Mouse (Mus musculus) macrophage (primary cell): ENCODE measurements around the gene Cntn2. TPM values are rescaled to one million over a fixed set of nuclear protein-coding genes. Genes with fewer than 3 reads are reported as not detected.

ENCODE experiments used
- H3K27ac ChIP-seq: fragments of 350-480 bp; formaldehyde crosslinking; 2 replicates; pipeline ENCODE4 v1.9.0; 2021
- H3K36me3 ChIP-seq: fragments of 350-480 bp; formaldehyde crosslinking; 2 replicates; pipeline ENCODE4 v1.9.0; 2021; ENCODE audit errors: inconsistent target
- H3K4me3 ChIP-seq: fragments of 350-480 bp; formaldehyde crosslinking; 2 replicates; pipeline ENCODE4 v1.9.0; 2021; ENCODE audit errors: inconsistent target
- H3K79me2 ChIP-seq: fragments of 350-480 bp; formaldehyde crosslinking; 2 replicates; pipeline ENCODE4 v1.9.0; 2021; ENCODE audit errors: inconsistent target
- WGBS: methylation state at CpG from one replicate; pipeline ENCODE4 v1.1.7; 2026; ENCODE audit warnings: inconsistent platforms; ENCODE audit not compliant: missing documents; 5-methylcytosine and 5-hydroxymethylcytosine counted together
- polyA plus RNA-seq: library from polyadenylated mRNA; stranded (reverse); fragments of 250-400 nt; gene quantifications from 3 replicates; pipeline ENCODE4 v1.2.4, GENCODE M21; 2018; ENCODE audit warnings: inconsistent platforms

The Cntn2 gene
- polyA plus RNA-seq, 1 experiment from 2014 or later: not detected

DNA sequence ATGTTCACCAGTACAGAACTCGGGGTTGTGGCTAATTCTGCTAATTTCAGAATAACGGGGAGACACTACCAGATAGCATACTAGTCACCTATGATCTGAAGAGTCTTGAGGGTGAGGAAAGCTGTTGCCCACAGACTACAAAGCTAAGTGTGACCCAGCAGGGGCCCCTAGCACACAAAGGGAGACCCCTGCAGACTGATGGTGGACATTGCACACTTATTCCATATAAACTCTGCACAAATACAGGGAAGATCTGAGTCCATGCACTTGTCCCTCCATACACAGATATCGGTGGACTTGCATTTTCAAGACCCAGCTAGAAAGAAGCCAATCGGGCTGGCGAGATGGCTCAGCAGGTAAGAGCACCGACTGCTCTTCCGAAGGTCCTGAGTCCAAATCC lies 73.5 kb downstream of the Cntn2 start:
- Histone ChIP-seq H3K4me3 (no peak overlapping the region), H3K27ac (no peak overlapping the region), H3K36me3 (peaks cover 12% of the 10 kb centered on the region; the same call in 1 of the 2 replicates), H3K79me2 (peaks cover 2% of the 10 kb centered on the region; the same call in 1 of the 2 replicates)
- 95% methylated on average over 7 of the region's 7 CpGs for WGBS

DNA sequence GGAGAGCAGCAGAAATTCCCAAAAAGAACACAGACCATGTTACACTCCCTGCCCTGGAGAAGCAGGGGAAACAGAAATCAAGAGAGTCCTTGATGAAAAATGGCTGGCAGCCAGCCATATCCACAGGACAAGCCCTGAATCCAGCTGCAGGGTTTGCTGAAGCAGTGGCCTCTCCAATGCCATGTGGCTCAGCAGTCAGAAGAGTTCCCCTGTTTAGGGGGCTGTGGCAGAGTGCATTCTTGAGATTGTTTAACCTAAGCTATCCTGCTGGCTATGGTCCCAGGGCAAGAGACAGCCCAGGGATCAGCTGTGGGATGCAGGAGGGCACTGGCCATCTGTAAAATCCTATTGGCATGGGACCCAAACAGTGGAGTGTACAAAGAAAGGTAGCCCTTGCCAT lies 74.1 kb downstream of the Cntn2 start:
- Histone ChIP-seq H3K79me2 (no peaks in the 10 kb centered on the region), H3K27ac (no peak overlapping the region), H3K36me3 (peaks cover 18% of the 10 kb centered on the region), H3K4me3 (no peak overlapping the region)

DNA sequence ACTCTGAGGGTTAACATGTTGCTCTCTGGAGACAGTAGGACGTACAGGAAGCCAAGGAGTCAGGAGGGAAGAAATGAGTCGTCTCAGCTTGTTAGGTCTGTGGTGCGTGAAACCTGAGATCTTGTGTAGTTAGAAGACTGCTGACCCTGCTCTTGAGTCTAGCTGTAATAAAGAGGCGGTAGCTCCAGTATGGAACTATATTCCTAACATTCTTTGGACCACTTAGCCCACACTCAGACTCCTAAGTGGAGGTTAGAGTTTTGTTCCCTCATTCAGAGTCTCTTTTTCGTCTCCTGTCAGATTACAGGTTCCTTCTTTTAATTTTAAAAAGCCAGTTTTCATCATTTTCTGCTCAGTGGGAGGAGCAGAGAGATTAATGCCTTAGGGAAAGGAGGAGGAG lies 78.4 kb downstream of the Cntn2 start:
- 84% methylated on average over 5 of the region's 5 CpGs for WGBS
- no peaks in the 10 kb centered on the region for H3K79me2 ChIP-seq
- H3K27ac ChIP-seq: no peak overlapping the region
- peaks cover 49% of the 10 kb centered on the region for H3K36me3 ChIP-seq
- H3K4me3 ChIP-seq: no peak overlapping the region

Other genes starting within 250 kb of the Cntn2 start
- gene Klhdc8a, start 244.6 kb downstream of the Cntn2 start, polyA plus RNA-seq: not detected in 3 replicates
- gene Nuak2, start 227.1 kb downstream of the Cntn2 start, polyA plus RNA-seq: 12.2 to 19.5 TPM (median 16.2 TPM) in 3 replicates
- gene Tmcc2, start 152.0 kb downstream of the Cntn2 start, polyA plus RNA-seq: 2.6 to 6.5 TPM (median 2.9 TPM) in 3 replicates
- gene Dstyk, start 125.7 kb downstream of the Cntn2 start, polyA plus RNA-seq: 9.6 to 14.6 TPM (median 10.1 TPM) in 3 replicates
- gene Rbbp5, start 65.9 kb downstream of the Cntn2 start, polyA plus RNA-seq: 31.0 to 43.9 TPM (median 43.1 TPM) in 3 replicates
- gene Tmem81, start 37.0 kb downstream of the Cntn2 start, polyA plus RNA-seq: 4.3 to 7.6 TPM (median 5.6 TPM) in 3 replicates
- not detected in 3 replicates for gene Nfasc, start 198.5 kb upstream of the Cntn2 start, polyA plus RNA-seq